Mouse (Mus musculus) embryonic facial prominence, embryonic 12.5 days (tissue): ENCODE data around the gene Hoxd9. TPM values are rescaled to one million over a fixed set of nuclear protein-coding genes. Genes with fewer than 3 reads are reported as not detected.

ENCODE experiments used
- ATAC-seq: fragments of 200-750 bp; cut with Nextera tagmentation; 2 replicates; pipeline ENCODE4 v1.8.0; 2017; ENCODE audit not compliant: insufficient number of reproducible peaks, insufficient read depth, low FRiP score, low TSS enrichment
- H3K27ac ChIP-seq: fragments of 300-500 bp; sonication (generic); 2 replicates; pipeline ENCODE4 v1.5.1; 2016; ENCODE audit warnings: mild to moderate bottlenecking
- H3K27me3 ChIP-seq: fragments of 300-500 bp; sonication (generic); 2 replicates; pipeline ENCODE4 v1.6.1; 2016; ENCODE audit warnings: mild to moderate bottlenecking, moderate library complexity
- H3K36me3 ChIP-seq: fragments of 300-500 bp; sonication (generic); 2 replicates; pipeline ENCODE4 v1.6.1; 2016; ENCODE audit warnings: mild to moderate bottlenecking
- H3K4me1 ChIP-seq: fragments of 300-500 bp; sonication (generic); 2 replicates; pipeline ENCODE4 v1.6.1; 2016
- H3K4me2 ChIP-seq: fragments of 300-500 bp; sonication (generic); replicated peaks from 2 replicates; pipeline ENCODE4 v1.6.1; 2016; ENCODE audit warnings: mild to moderate bottlenecking, moderate library complexity
- H3K4me3 ChIP-seq: fragments of 300-500 bp; sonication (generic); 2 replicates; pipeline ENCODE4 v1.5.1; 2016; ENCODE audit warnings: mild to moderate bottlenecking
- H3K9ac ChIP-seq: fragments of 300-500 bp; sonication (generic); 2 replicates; pipeline ENCODE4 v1.6.1; 2016; ENCODE audit warnings: mild to moderate bottlenecking, moderate library complexity
- H3K9me3 ChIP-seq: fragments of 300-500 bp; sonication (generic); 2 replicates; pipeline ENCODE4 v1.6.1; 2016; ENCODE audit warnings: mild to moderate bottlenecking, moderate library complexity
- WGBS: fragments of 180-500 bp; shearing (Covaris S2); methylation state at CpG from one replicate; pipeline ENCODE4 v1.1.7; 2016; 5-methylcytosine and 5-hydroxymethylcytosine counted together
- polyA plus RNA-seq: library from polyadenylated mRNA; unstranded; fragments of >200 nt; fragmentation: Nextera tagmentation; extraction: Ambion mirVana; gene quantifications from 2 replicates; pipeline ENCODE4 v1.2.1, GENCODE M21; 2016

Hoxd9 gene
- polyA plus RNA-seq, 1 experiment from 2014 or later = 0.72 TPM

- Histone ChIP-seq H3K9me3 (no peaks in the 10 kb centered on the region), H3K4me2 (peak within 1 kb of the TSS; percentile 58), H3K9ac (peak within 1 kb of the TSS; percentile 45; the same call in 1 of the 2 replicates), H3K4me3 (peak within 1 kb of the TSS; percentile 36), H3K27me3 (peaks cover 91% of the 10 kb centered on the region), H3K27ac (no peak within 1 kb of the TSS), H3K4me1 (0 out of 2 replicates have a peak, but pooled peaks cover 3% of the 10 kb centered on the region), H3K36me3 (no peaks in the 10 kb centered on the region)
- under 1% methylated on average over 35 of the region's 52 CpGs for WGBS
- no peak for ATAC-seq
These were observed 7.0 kb downstream of the Hoxd9 start, which contains the start of gene Hoxd8 for GRCm38 (mm10) chr2:74704393-74704998. TSS of gene Hoxd8 (plus strand) at chr2:74704615.

- Histone ChIP-seq H3K27me3 (peaks cover 91% of the 10 kb centered on the region), H3K27ac (no peak overlapping the region), H3K4me3 (peak overlapping the region; percentile 36), H3K36me3 (no peaks in the 10 kb centered on the region), H3K9ac (peak overlapping the region; percentile 45; the same call in 1 of the 2 replicates), H3K4me2 (peak overlapping the region; percentile 58), H3K9me3 (no peaks in the 10 kb centered on the region), H3K4me1 (0 out of 2 replicates have a peak, but pooled peaks cover 3% of the 10 kb centered on the region)
- ATAC-seq = no peak
- WGBS = under 1% methylated on average over 43 of the region's 66 CpGs
These were observed 7.5 kb downstream of the Hoxd9 start for GRCm38 (mm10) chr2:74704999-74705466.

- 1% methylated on average over 52 of the region's 85 CpGs for WGBS
- no peak for ATAC-seq
- no peak overlapping the region for H3K27ac ChIP-seq
These were observed 8.1 kb downstream of the Hoxd9 start for GRCm38 (mm10) chr2:74705467-74706089.

GRCm38 (mm10) chr2:74706393-74706960 lies 8.9 kb downstream of the Hoxd9 start:
- no peak for ATAC-seq
- 3% methylated on average over 13 of the region's 13 CpGs for WGBS
- Histone ChIP-seq H3K9ac (no peak overlapping the region), H3K27me3 (peaks cover 89% of the 10 kb centered on the region), H3K4me2 (no peak overlapping the region), H3K4me1 (0 out of 2 replicates have a peak, but pooled peaks cover 3% of the 10 kb centered on the region), H3K9me3 (no peaks in the 10 kb centered on the region), H3K4me3 (no peak overlapping the region), H3K36me3 (no peaks in the 10 kb centered on the region), H3K27ac (no peak overlapping the region)

More at GRCm38 (mm10) chr2:74705467-74706089, 8.1 kb downstream of the Hoxd9 start:
- Histone ChIP-seq H3K36me3 (no peaks in the 10 kb centered on the region), H3K4me2 (peak overlapping the region; percentile 58), H3K9me3 (no peaks in the 10 kb centered on the region), H3K4me3 (peak overlapping the region; percentile 36), H3K4me1 (0 out of 2 replicates have a peak, but pooled peaks cover 3% of the 10 kb centered on the region), H3K9ac (peak overlapping the region; percentile 45; the same call in 1 of the 2 replicates), H3K27me3 (peaks cover 91% of the 10 kb centered on the region)

GRCm38 (mm10) chr2:74707599-74707998 lies 10.1 kb downstream of the Hoxd9 start:
- 0 out of 2 replicates have a peak, but pooled peaks cover 3% of the 10 kb centered on the region for H3K4me1 ChIP-seq
- 7% methylated on average over 7 of the region's 7 CpGs for WGBS
- no peak overlapping the region for H3K4me2 ChIP-seq
- H3K27ac ChIP-seq = no peak overlapping the region
- H3K9ac ChIP-seq = no peak overlapping the region
- peaks cover 92% of the 10 kb centered on the region for H3K27me3 ChIP-seq
- no peak for ATAC-seq
- H3K36me3 ChIP-seq = no peaks in the 10 kb centered on the region
- no peaks in the 10 kb centered on the region for H3K9me3 ChIP-seq
- no peak overlapping the region for H3K4me3 ChIP-seq

- H3K4me2 ChIP-seq = no peak overlapping the region
- H3K4me3 ChIP-seq = no peak overlapping the region
- H3K27me3 ChIP-seq = peaks cover 92% of the 10 kb centered on the region
- no peak overlapping the region for H3K9ac ChIP-seq
- H3K4me1 ChIP-seq = 0 out of 2 replicates have a peak, but pooled peaks cover 3% of the 10 kb centered on the region
- no peaks in the 10 kb centered on the region for H3K36me3 ChIP-seq
- no peaks in the 10 kb centered on the region for H3K9me3 ChIP-seq
- no peak overlapping the region for H3K27ac ChIP-seq
- WGBS = 6% methylated on average over 4 of the region's 4 CpGs
- ATAC-seq = no peak
These were observed 11.1 kb downstream of the Hoxd9 start for GRCm38 (mm10) chr2:74708676-74709075.

GRCm38 (mm10) chr2:74709465-74710419 lies 12.2 kb downstream of the Hoxd9 start:
- Histone ChIP-seq H3K9me3 (no peaks in the 10 kb centered on the region), H3K27me3 (peaks cover 92% of the 10 kb centered on the region), H3K27ac (no peak overlapping the region), H3K4me1 (0 out of 2 replicates have a peak, but pooled peaks cover 3% of the 10 kb centered on the region), H3K4me3 (no peak overlapping the region), H3K9ac (no peak overlapping the region), H3K36me3 (no peaks in the 10 kb centered on the region), H3K4me2 (no peak overlapping the region)
- WGBS = 5% methylated on average over 5 of the region's 5 CpGs
- no peak for ATAC-seq

- peaks cover 94% of the 10 kb centered on the region for H3K27me3 ChIP-seq
- H3K4me2 ChIP-seq = no peak overlapping the region
- 1% methylated on average over 16 of the region's 16 CpGs for WGBS
- no peaks in the 10 kb centered on the region for H3K4me1 ChIP-seq
- no peak overlapping the region for H3K4me3 ChIP-seq
- no peaks in the 10 kb centered on the region for H3K9me3 ChIP-seq
- no peaks in the 10 kb centered on the region for H3K36me3 ChIP-seq
- ATAC-seq = no peak
- H3K27ac ChIP-seq = no peak overlapping the region
- H3K9ac ChIP-seq = no peak overlapping the region
These were observed 13.5 kb downstream of the Hoxd9 start for GRCm38 (mm10) chr2:74710929-74711543.

- Histone ChIP-seq H3K27me3 (peaks cover 95% of the 10 kb centered on the region), H3K36me3 (no peaks in the 10 kb centered on the region), H3K4me3 (peak within 1 kb of the TSS; percentile 30), H3K9me3 (no peaks in the 10 kb centered on the region), H3K9ac (peak within 1 kb of the TSS; percentile 34; the same call in 1 of the 2 replicates), H3K4me2 (peak within 1 kb of the TSS; percentile 44), H3K4me1 (no peaks in the 10 kb centered on the region), H3K27ac (no peak within 1 kb of the TSS)
- ATAC-seq = no peak
- WGBS = under 1% methylated on average over 65 of the region's 65 CpGs
These were observed 14.4 kb downstream of the Hoxd9 start, which contains the start of the genes Hoxd3 and Hoxd4 for GRCm38 (mm10) chr2:74711721-74712621. TSS of gene Hoxd3 (plus strand) at chr2:74711927. TSS of gene Hoxd4 (plus strand) at chr2:74711929.
